Mouse (Mus musculus): ENCODE data around the gene Wdr19.
A peak's percentile ranks its signal among the peaks of the same experiment; 100 is the strongest.
"Not testable (repeated sequence)": the region's sequence is repeated elsewhere in the genome, so short reads cannot be mapped to it uniquely, and the experiment has no call there.

Gene Wdr19

DNA sequence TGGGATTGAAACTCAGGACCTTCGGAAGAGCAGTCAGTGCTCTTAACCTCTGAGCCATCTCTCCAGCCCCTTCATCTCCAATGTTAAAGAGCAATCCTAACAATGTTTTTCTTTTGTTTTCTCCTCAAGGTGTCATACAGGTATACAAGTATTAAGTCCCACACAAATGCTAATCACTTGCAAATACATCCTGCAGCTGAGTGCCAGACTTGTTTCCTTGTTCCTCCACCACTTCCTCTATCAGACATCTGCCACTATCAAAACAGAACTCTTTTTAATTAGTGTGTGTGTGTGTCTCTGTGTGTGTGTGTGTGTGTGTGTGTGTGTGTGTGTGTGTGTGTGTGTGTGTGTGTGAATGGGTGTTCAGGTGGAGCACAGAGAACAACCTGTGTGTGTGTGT is 100.1 kb downstream of the Wdr19 start:
- not testable (repeated sequence) for ATAC-seq (ENCODE audit: low TSS enrichment)

DNA sequence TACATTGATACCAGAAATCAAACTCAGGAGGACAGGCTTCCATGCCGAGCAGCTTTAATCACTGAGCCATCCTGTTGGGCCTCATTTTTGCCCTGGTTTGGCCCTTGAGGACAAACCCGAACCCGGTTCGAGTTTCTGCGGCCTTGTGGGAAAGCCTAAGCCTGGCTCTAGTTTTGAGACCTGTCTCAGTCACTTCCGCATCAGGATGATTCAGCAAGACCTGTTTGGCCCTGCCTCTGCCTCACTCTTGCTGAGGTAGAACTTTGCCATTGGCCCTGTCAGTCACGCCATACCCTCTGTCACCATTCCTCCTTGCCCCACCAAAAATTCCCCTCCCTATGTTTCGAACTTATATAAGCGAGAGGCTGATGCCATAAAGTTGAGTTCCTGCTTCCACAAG is 100.6 kb downstream of the Wdr19 start:
- no peak for ATAC-seq (ENCODE audit: low TSS enrichment)

GRCm38 (mm10) chr5:65305516-65305915 is 106.0 kb downstream of the Wdr19 start:
- ATAC-seq (ENCODE audit: low TSS enrichment) = peak; percentile 31

DNA sequence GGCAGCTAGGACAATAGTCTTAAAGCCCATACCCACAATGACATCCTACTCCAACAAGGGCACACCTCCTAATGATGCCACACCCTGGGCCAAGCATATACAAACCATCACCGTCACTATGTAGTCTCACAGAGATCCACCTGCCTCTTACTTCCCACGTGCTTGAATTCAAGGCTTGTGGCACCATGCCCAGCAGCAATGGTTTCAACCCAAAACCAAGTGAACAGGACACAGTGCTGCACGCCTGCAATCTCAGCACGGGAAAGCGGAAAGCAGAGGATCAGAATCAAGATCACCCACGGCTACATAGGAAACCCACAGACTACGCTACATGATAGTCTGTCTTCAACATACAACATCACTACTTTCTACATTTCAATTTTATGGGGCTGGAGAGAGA is 108.7 kb downstream of the Wdr19 start:
- no peak for ATAC-seq (ENCODE audit: low TSS enrichment)

- ATAC-seq (ENCODE audit: low TSS enrichment) = no peak
Observed at GRCm38 (mm10) chr5:65308866-65309265, 109.4 kb downstream of the Wdr19 start.

All from frontal cortex, adult (tissue).